Mouse (Mus musculus) midbrain, embryonic 14.5 days (tissue): ENCODE measurements around the gene Rundc3a. TPM values are rescaled to one million over a fixed set of nuclear protein-coding genes. Genes with fewer than 3 reads are reported as not detected.
A peak's percentile ranks its signal among the peaks of the same experiment; 100 is the strongest.

Source experiments
- ATAC-seq: fragments of 200-750 bp; cut with Nextera tagmentation; 2 replicates; pipeline ENCODE4 v1.8.0; 2017; ENCODE audit warnings: moderate number of reproducible peaks, moderate library complexity; ENCODE audit not compliant: low FRiP score, low TSS enrichment
- DNase-seq: peaks from one replicate; pipeline ENCODE4 v3.0.0-alpha.2; 2015
- H3K27ac ChIP-seq: fragments of 300-500 bp; sonication (generic); replicated peaks from 2 replicates; pipeline ENCODE4 v1.5.1; 2014; ENCODE audit warnings: mild to moderate bottlenecking, low read depth, low read length, moderate library complexity
- H3K27me3 ChIP-seq: fragments of 300-500 bp; sonication (generic); 2 replicates; pipeline ENCODE4 v1.6.1; 2014; ENCODE audit warnings: low read length, control low read depth, mixed read lengths; ENCODE audit not compliant: control insufficient read depth, insufficient read depth
- H3K36me3 ChIP-seq: fragments of 300-500 bp; sonication (generic); 2 replicates; pipeline ENCODE4 v1.6.1; 2014; ENCODE audit warnings: low read length, control low read depth; ENCODE audit not compliant: control insufficient read depth, insufficient read depth
- H3K4me1 ChIP-seq: fragments of 300-500 bp; sonication (generic); 2 replicates; pipeline ENCODE4 v1.6.1; 2014; ENCODE audit warnings: mild to moderate bottlenecking, antibody characterized with exemption, low read length, control low read depth; ENCODE audit not compliant: control insufficient read depth, insufficient read depth
- H3K4me2 ChIP-seq: fragments of 300-500 bp; sonication (generic); 2 replicates; pipeline ENCODE4 v1.6.1; 2014; ENCODE audit warnings: mild to moderate bottlenecking, low read length, moderate library complexity
- H3K4me3 ChIP-seq: fragments of 300-500 bp; sonication (generic); replicated peaks from 2 replicates; pipeline ENCODE4 v1.5.1; 2014; ENCODE audit warnings: low read depth, low read length
- H3K9ac ChIP-seq: fragments of 300-500 bp; sonication (generic); replicated peaks from 2 replicates; pipeline ENCODE4 v1.6.1; 2014; ENCODE audit warnings: mild to moderate bottlenecking, low read length, moderate library complexity
- H3K9me3 ChIP-seq: fragments of 300-500 bp; sonication (generic); 2 replicates; pipeline ENCODE4 v1.6.1; 2016; ENCODE audit warnings: low read length, control low read depth, mixed read lengths; ENCODE audit not compliant: control insufficient read depth
- WGBS: fragments of 180-500 bp; shearing (Covaris S2); extraction: QIAGEN DNeasy Blood & Tissue Kit; methylation state at CpG from one replicate; pipeline ENCODE4 v1.1.7; 2014; 5-methylcytosine and 5-hydroxymethylcytosine counted together
- polyA plus RNA-seq: library from polyadenylated mRNA; unstranded; fragments of >200 nt; fragmentation: Nextera tagmentation; extraction: Ambion mirVana; gene quantifications from 2 replicates; pipeline ENCODE4 v1.2.1, GENCODE M21; 2014

The Rundc3a gene
- polyA plus RNA-seq, 1 experiment from 2014 or later: 113 TPM

GRCm38 (mm10) chr11:102431018-102431645 is 37.9 kb downstream of the Rundc3a start:
- Histone ChIP-seq H3K27ac (peak overlapping the region; percentile 63; the same call in 1 of the 2 replicates), H3K9me3 (no peaks in the 10 kb centered on the region), H3K9ac (peak overlapping the region; percentile 42), H3K4me3 (peak overlapping the region; percentile 41), H3K27me3 (no peaks in the 10 kb centered on the region), H3K4me1 (peaks cover 7% of the 10 kb centered on the region; the same call in 1 of the 2 replicates), H3K4me2 (peak overlapping the region; percentile 93), H3K36me3 (peaks cover 26% of the 10 kb centered on the region)
- WGBS: 0% methylated on average over 7 of the region's 7 CpGs
- DNase-seq (peak; percentile 93), ATAC-seq (peak; percentile 44; the same call in 1 of the 2 replicates)

GRCm38 (mm10) chr11:102431728-102432114 is 38.5 kb downstream of the Rundc3a start:
- Histone ChIP-seq H3K4me2 (no peak overlapping the region), H3K9ac (no peak overlapping the region), H3K36me3 (peaks cover 32% of the 10 kb centered on the region), H3K9me3 (no peaks in the 10 kb centered on the region), H3K27me3 (no peaks in the 10 kb centered on the region), H3K4me3 (no peak overlapping the region), H3K4me1 (peaks cover 7% of the 10 kb centered on the region; the same call in 1 of the 2 replicates), H3K27ac (no peak overlapping the region)
- ATAC-seq: no peak
- no peak for DNase-seq
- 87% methylated on average over 3 of the region's 3 CpGs for WGBS

- peaks cover 38% of the 10 kb centered on the region for H3K36me3 ChIP-seq
- no peak overlapping the region for H3K9ac ChIP-seq
- ATAC-seq (no peak), DNase-seq (no peak)
- H3K4me3 ChIP-seq: no peak overlapping the region
- H3K9me3 ChIP-seq: no peaks in the 10 kb centered on the region
- peaks cover 10% of the 10 kb centered on the region for H3K4me1 ChIP-seq
- H3K27me3 ChIP-seq: no peaks in the 10 kb centered on the region
- no peak overlapping the region for H3K27ac ChIP-seq
- no peak overlapping the region for H3K4me2 ChIP-seq
- 69% methylated on average over 16 of the region's 16 CpGs for WGBS
Measured at GRCm38 (mm10) chr11:102432115-102432843, 39.1 kb downstream of the Rundc3a start.

GRCm38 (mm10) chr11:102432896-102433295 is 39.7 kb downstream of the Rundc3a start:
- Histone ChIP-seq H3K9me3 (no peaks in the 10 kb centered on the region), H3K4me1 (peaks cover 16% of the 10 kb centered on the region), H3K27ac (no peak overlapping the region), H3K4me2 (no peak overlapping the region), H3K9ac (no peak overlapping the region), H3K27me3 (no peaks in the 10 kb centered on the region), H3K36me3 (peaks cover 44% of the 10 kb centered on the region), H3K4me3 (no peak overlapping the region)
- no peak for DNase-seq
- WGBS: 92% methylated on average over 6 of the region's 6 CpGs
- ATAC-seq: no peak

- Histone ChIP-seq H3K9ac (no peak overlapping the region; the same call in 1 of the 2 replicates), H3K4me2 (no peak overlapping the region), H3K27ac (no peak overlapping the region), H3K9me3 (no peaks in the 10 kb centered on the region), H3K4me1 (peaks cover 22% of the 10 kb centered on the region), H3K27me3 (no peaks in the 10 kb centered on the region), H3K36me3 (peaks cover 54% of the 10 kb centered on the region), H3K4me3 (no peak overlapping the region)
- DNase-seq (no peak), ATAC-seq (no peak)
- 91% methylated on average over 7 of the region's 7 CpGs for WGBS
Measured at GRCm38 (mm10) chr11:102433866-102434265, 40.7 kb downstream of the Rundc3a start.

- Histone ChIP-seq H3K4me3 (no peak overlapping the region), H3K4me2 (no peak overlapping the region), H3K9ac (no peak overlapping the region; the same call in 1 of the 2 replicates), H3K27ac (no peak overlapping the region), H3K9me3 (no peaks in the 10 kb centered on the region), H3K4me1 (peaks cover 22% of the 10 kb centered on the region), H3K27me3 (no peaks in the 10 kb centered on the region), H3K36me3 (peaks cover 59% of the 10 kb centered on the region)
- ATAC-seq (peak; percentile 24; the same call in 1 of the 2 replicates), DNase-seq (peak; percentile 96)
- WGBS: 6% methylated on average over 7 of the region's 7 CpGs
Measured at GRCm38 (mm10) chr11:102434406-102434805, 41.2 kb downstream of the Rundc3a start.

GRCm38 (mm10) chr11:102434816-102435705 is 41.9 kb downstream of the Rundc3a start:
- Histone ChIP-seq H3K9me3 (no peaks in the 10 kb centered on the region), H3K4me3 (no peak overlapping the region), H3K4me2 (no peak overlapping the region), H3K27ac (no peak overlapping the region), H3K9ac (no peak overlapping the region), H3K27me3 (no peaks in the 10 kb centered on the region), H3K36me3 (peaks cover 66% of the 10 kb centered on the region), H3K4me1 (peaks cover 18% of the 10 kb centered on the region)
- no peak for DNase-seq
- no peak for ATAC-seq
- 96% methylated on average over 11 of the region's 11 CpGs for WGBS

GRCm38 (mm10) chr11:102435754-102436470 is 42.7 kb downstream of the Rundc3a start:
- DNase-seq (no peak), ATAC-seq (no peak)
- Histone ChIP-seq H3K4me2 (no peak overlapping the region), H3K9me3 (no peaks in the 10 kb centered on the region), H3K36me3 (peaks cover 74% of the 10 kb centered on the region), H3K27me3 (no peaks in the 10 kb centered on the region), H3K27ac (no peak overlapping the region), H3K9ac (no peak overlapping the region), H3K4me1 (peaks cover 15% of the 10 kb centered on the region), H3K4me3 (no peak overlapping the region)
- WGBS: 90% methylated on average over 18 of the region's 18 CpGs
